ENCODE assay signal across 15 mouse cellular contexts in the genomic region with DNA sequence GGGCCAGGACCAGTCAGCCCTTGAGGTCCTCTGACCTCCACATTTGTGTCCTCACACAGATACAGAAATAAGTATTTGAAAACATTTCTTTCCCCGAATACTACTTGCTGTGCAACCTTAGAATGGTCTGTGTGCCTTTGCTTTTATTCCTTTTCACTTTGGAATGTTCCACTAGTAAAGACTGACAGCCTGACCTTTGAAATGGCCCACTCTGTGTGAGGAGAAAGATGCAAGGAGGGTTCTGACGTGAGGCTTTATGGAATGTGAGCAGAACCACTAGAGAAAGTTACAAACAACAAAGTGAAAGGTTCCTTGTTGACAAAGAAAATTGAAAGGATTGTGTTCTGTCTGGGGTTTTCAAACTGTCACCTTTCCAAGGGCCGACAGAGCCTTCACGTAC.
"Had no signal": no experiment of that assay in that cellular context is flagged by ENCODE, and none has a peak within 500 bp of the region (broad histone marks: within the 10 kb centered on the region; RNA-seq: fewer than 3 reads in every experiment).

No protein-coding gene starts in this region.

- H3K27ac ChIP-seq: limb, embryonic 12.5 days; limb, embryonic 15.5 days; liver, embryonic 14.5 days had no signal

- H3K9me3 ChIP-seq: limb, embryonic 15.5 days had no signal

- H3K27me3 ChIP-seq: limb, embryonic 12.5 days; limb, embryonic 15.5 days had no signal

- ATAC-seq: inflammation-experienced regulatory T-cells, adult 6 months; intestine, embryonic 16.5 days; liver, postnatal 0 days had no signal

- H3K9ac ChIP-seq: limb, embryonic 12.5 days; limb, embryonic 15.5 days; liver, embryonic 14.5 days; liver, postnatal 0 days; lung, embryonic 14.5 days had no signal

- DNase-seq: left cerebral cortex, postnatal 4 days; liver, postnatal 0 days; lung, embryonic 14.5 days; lung, postnatal 10 days; lung, postnatal 36 days; midbrain, embryonic 14.5 days; thymus, adult 18-20 months; thymus, postnatal 36 days had no signal

- H3K4me2 ChIP-seq: limb, embryonic 12.5 days; limb, embryonic 15.5 days; liver, embryonic 11.5 days; lung, embryonic 14.5 days; midbrain, embryonic 11.5 days had no signal

- H3K4me3 ChIP-seq: limb, embryonic 12.5 days; limb, embryonic 15.5 days had no signal
